Mouse (Mus musculus): ENCODE results near the gene Chrna5.
"Not testable (repeated sequence)": the region's sequence is repeated elsewhere in the genome, so short reads cannot be mapped to it uniquely, and the experiment has no call there.

Gene Chrna5

GRCm38 (mm10) chr9:54980674-54981073, at the start of gene Chrna5:
Chrna5 (plus strand) TSS chr9:54980880.
- no peak for DNase-seq

- no peak for DNase-seq
Measured at GRCm38 (mm10) chr9:54931765-54932164, 48.9 kb upstream of the Chrna5 start.

DNA sequence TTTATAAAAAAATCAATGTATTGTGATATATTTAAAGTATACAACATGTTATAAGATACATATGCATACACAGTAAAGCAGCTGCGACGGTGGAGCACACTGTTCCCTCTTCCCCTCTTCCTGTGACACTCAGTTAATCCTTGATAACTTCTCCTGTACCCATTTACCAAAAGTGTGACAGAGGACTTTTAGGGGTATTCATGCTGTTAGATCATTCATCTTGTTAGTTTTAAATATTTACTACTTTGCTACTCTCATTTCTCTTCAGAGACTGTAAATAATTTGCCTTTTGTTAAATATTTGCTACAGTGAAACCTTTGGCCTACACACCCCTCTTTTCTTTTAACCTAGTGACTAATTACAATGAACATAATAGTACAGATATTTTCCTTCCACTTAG, 48.3 kb upstream of the Chrna5 start:
- DNase-seq = no peak

GRCm38 (mm10) chr9:54942071-54942470, 38.6 kb upstream of the Chrna5 start:
- no peak for DNase-seq

GRCm38 (mm10) chr9:54944467-54944866, 36.2 kb upstream of the Chrna5 start:
- no peak for DNase-seq

GRCm38 (mm10) chr9:54946256-54946655, 34.4 kb upstream of the Chrna5 start:
- DNase-seq = no peak

- no peak for DNase-seq
Measured at GRCm38 (mm10) chr9:54949465-54949864, 31.2 kb upstream of the Chrna5 start.

- not testable (repeated sequence) for DNase-seq
Measured at GRCm38 (mm10) chr9:54950162-54950561, 30.5 kb upstream of the Chrna5 start.

DNA sequence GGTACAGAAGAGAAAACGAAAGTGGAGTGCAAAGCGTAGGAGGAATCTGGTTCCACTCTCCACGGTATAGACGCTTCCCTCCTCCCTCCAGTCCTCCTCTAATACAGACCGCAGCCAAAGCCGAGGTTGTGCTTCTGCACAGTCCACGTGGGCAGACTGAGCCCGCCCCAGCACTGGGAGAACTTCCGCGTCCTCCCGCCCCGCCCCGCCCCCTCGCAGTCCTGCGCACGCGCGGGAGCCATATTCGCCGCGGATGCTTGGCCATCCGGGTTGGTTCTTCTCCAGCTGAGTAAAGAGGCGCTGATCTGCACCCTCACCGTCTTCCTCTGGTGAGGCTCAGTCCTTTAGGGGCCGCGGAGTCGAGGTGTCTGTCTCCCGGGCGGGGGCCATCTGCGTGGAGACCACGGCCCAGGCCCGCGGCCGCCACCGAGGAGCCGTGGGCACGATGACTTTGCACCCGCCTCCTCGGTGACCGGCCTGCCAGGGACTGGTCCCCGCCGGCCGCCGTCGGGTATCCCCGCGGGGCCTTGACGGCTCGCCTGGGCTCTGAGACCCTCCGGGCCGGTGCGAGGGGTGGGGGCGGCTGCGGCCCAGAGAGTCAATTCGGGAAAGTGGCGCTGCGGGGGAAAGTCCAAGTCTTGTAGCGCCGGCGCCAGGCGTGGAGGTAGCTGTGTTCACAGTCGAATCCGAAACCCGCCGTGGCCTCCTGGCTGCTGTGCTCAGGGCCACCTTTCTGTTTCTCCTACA, 29.9 kb upstream of the Chrna5 start, which contains the start of the genes Psma4 and AY074887:
Gene Psma4, plus strand, starts transcription at position 216 of the 747 bp plus-strand sequence.
Gene AY074887, minus strand, starts transcription at position 424 of the 747 bp plus-strand sequence.
- DNase-seq = peak; percentile 89

DNA sequence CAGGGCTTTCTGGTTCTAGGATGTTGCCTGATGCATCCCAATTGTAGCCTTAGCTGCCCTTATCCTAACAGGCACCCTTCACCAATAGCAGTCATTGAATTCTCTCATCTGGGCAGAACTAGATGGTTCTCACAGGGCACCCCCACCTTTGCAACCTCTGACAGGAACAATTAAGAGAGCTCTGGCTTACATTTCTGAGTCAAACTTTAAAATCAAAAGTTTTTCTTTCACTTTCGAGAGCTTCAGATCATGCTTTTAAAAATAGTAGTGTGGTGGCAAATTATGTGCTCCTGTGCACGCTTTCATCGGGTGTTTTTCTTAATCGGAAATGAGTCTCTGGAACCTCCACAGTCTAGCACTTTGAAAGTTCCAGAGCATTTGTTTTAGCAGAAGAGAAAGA, 19.6 kb upstream of the Chrna5 start:
- DNase-seq = no peak

DNA sequence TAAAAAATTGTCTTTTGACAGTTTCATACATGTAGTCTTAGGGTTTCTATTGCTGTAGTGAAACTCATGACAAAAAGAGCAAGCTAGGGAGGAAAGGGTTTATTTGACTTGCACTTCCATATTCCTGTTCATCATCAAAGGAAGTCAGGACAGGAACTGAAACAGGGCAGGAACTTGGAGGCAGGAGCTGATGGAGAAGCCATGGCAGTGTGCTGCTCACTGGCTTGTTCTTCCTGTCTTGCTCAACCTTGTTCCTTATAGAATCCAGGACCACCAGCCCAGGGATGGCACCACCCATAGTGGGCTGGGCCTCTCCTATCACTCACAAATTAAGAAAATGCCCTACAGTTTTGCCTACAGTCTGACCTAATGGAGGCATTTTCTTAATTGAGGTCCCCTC, 17.0 kb upstream of the Chrna5 start:
- no peak for DNase-seq

GRCm38 (mm10) chr9:54969972-54970637, 10.6 kb upstream of the Chrna5 start:
- no peak for DNase-seq

- DNase-seq = no peak
Measured at GRCm38 (mm10) chr9:54981291-54982191, 861 bp downstream of the Chrna5 start.

- DNase-seq = no peak
Measured at GRCm38 (mm10) chr9:54982401-54982800, 1.7 kb downstream of the Chrna5 start.

DNA sequence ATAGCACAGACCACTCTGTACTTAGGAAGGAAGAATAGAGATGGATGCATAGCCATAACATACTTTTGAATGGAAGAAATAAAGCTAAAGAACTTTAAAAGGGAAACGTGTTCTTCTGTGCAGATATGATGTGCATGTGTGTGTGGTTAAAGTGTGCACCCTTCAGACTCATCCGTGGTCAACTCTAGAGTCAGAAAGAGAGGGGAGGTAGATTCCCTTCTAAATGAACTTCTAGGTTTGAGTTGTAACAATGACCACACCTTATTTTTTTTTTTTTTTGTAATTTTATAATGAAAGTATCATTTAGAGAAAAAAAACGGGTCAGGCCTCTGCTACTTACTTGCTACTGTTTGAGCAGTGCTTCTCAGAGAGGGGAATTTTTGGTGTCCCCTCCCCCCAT, 9.7 kb downstream of the Chrna5 start:
- DNase-seq = no peak

DNA sequence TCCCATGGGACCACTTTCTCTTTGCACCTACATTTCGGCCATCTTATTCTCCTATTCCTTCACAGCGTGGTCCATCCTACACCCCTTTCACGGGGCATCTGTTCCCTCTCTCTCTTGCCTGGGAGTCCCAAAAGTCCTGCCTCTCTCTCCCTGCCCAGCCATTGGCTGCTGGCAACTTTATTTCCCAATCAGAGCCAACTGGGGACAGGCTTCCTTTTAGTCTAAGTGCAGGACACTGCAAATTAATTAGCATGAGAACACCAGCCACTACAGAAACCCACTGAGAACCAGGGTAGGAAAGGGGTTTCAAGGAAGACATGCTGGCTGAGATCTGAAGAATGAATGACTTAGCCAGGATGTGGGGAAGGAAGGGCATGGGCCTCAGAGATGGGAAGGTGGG, 13.7 kb downstream of the Chrna5 start:
- DNase-seq = no peak

DNA sequence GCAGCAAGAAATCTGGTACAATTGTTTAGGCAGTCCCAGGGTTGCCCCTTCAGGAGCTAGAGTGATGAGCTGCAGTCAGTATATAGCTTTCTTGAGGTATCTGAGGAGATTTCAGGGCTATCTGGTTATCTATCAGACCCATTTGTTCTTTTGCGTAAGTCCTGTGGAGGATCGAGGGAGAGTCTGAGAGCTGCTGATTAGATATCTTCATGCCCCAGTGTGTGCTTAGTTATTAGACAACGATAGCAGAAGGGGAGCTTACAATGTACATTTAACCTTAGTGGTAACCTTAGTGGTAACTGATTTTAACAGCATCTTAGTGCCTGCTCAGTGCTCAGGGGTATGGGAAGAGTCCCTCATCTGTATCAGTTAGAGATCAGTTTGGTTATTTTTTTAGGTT, 15.0 kb downstream of the Chrna5 start:
- no peak for DNase-seq

- DNase-seq = no peak
Measured at GRCm38 (mm10) chr9:55003609-55004008, 22.9 kb downstream of the Chrna5 start.

DNA sequence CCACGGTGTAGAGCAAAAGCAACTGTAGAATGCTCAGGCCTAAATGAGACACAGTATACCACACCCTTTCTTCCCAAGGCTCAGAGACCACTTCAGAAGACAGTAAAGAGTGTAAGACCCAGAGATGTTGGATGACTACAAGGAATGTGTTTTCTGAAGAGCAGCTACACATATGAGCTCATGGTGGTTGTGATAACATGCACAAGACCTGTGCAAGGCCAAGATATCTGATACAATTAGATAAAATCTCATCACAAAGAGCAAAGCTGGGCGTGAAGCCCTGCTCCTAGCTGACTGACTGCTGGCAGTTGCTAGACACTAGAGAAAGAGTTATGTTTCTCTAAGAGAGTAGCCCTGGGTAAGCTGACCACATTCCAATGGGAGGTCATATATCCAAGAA, 29.0 kb downstream of the Chrna5 start:
- DNase-seq = no peak

GRCm38 (mm10) chr9:55010588-55011350, 30.1 kb downstream of the Chrna5 start:
- DNase-seq = no peak

- DNase-seq = no peak
Measured at GRCm38 (mm10) chr9:55016926-55017325, 36.2 kb downstream of the Chrna5 start.

GRCm38 (mm10) chr9:55023326-55023725, 42.6 kb downstream of the Chrna5 start:
- DNase-seq = no peak
